Mouse (Mus musculus): Measurements from ENCODE around the gene Galnt11. TPM values are rescaled to one million over a fixed set of nuclear protein-coding genes. Genes with fewer than 3 reads are reported as not detected.

The Galnt11 gene
- polyA plus RNA-seq (2017; shearing (Covaris generic)), result 5.8 TPM

GRCm38 (mm10) chr5:25221604-25222003 is at the start of gene Galnt11:
Galnt11 (plus strand) TSS chr5:25221904.

DNA sequence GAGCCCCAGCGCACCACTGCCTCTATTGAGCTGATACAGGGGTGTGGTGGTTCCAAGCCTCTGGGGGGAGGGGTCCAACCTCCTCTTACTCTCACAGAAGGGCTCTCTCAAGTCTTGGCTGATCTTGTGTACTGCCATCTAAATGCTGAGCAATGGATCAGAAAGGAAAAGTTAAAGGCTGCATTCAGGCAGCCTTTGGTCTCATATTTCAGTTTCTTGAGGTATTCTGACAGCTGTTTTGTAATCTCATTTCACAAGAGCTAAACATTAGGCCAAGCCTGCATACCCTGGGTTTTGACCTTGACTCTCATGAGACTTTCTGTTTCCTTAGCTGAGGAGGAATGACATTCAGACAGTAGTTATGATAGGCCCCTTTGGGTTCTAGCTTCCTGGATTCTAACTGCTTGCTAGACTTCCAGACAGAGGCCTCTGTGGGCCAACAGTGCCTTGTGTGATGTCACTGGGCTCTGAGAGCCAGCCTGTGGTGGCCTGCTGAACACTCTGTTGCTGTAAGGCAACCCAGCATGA is 40.6 kb upstream of the Galnt11 start, which contains the start of gene Galntl5:
Galntl5 (plus strand) TSS at position 457 of the 528 bp plus-strand sequence.

DNA sequence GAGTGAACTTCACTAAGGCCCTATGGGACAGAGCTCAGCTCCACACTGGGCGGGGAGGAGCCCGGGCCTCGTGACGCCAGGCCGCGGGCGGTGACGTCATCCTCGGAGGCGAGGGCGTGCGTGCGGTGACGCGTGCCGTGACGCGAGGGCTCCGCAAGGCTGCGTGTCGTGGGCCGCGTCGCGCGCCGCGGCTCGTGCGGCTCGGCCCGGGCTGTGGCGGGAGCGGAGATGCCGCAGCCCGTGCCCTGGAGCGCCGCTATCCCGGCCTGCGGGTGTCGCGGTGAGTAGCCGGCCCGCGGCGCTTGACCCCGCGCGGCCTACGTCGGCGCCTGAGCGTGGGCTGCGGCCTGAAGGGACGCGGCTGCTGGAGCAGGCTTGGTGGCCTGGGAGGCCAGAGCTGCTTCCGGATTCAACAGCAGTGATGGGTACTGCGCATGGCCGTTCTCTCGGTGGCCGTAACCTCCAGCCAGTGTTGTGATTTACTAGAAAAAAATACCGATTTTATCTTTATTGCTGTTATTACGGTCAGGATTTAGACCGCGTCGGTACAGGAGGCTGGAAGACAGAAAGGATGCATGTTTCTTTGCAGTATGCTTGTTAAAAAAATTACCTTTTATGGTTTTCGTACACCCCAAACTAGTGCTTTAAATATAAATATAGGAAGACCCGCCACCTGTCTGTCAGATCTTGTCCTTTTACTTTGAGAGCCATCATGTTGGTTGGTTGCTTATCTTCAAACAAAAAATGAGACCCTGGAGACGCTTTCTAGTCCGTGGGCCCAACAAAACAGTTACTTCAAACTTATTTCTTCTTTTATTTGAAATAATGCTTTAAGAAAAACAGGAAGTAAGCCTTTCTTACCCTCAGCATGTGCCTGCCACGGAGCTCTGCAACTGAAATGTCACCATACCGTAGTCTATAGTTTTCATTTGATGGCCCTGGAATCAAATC is 1.3 kb downstream of the Galnt11 start, which contains the start of gene E130116L18Rik:
E130116L18Rik (minus strand) TSS at position 402 of the 951 bp plus-strand sequence.

Other genes starting within 250 kb of the Galnt11 start
- gene Prkag2, start 121.3 kb upstream of the Galnt11 start, polyA plus RNA-seq (2017; shearing (Covaris generic)), result 40.8 TPM
- gene Galntl5, start 40.4 kb upstream of the Galnt11 start, polyA plus RNA-seq (2017; shearing (Covaris generic)), result not detected
- not detected for gene E130116L18Rik, start 1.2 kb downstream of the Galnt11 start, polyA plus RNA-seq (2017; shearing (Covaris generic))